Mouse (Mus musculus): Measurements from ENCODE around the gene Rbm47. TPM values are rescaled to one million over a fixed set of nuclear protein-coding genes. Genes with fewer than 3 reads are reported as not detected.
A peak's percentile ranks its signal among the peaks of the same experiment; 100 is the strongest.

The Rbm47 gene
- total and polyA plus RNA-seq, 2 experiments = 47.4 to 63.5 TPM

GRCm38 (mm10) chr5:66036440-66037054 is 136.4 kb downstream of the Rbm47 start:
- 58% methylated on average over 7 of the region's 7 CpGs for WGBS
- Histone ChIP-seq H3K27ac (replicated peaks; ENCODE audit: insufficient read depth, low read depth, low read length) (no peak overlapping the region), H3K79me2 (ENCODE audit: control insufficient read depth, insufficient read depth, low read length) (peaks cover 41% of the 10 kb centered on the region; the same call in 1 of the 2 replicates), H3K36me3 (ENCODE audit: control insufficient read depth, insufficient read depth, low read length) (peaks cover 49% of the 10 kb centered on the region), H3K27me3 (ENCODE audit: control insufficient read depth, insufficient read depth, low read length) (no peaks in the 10 kb centered on the region), H3K4me1 (ENCODE audit: control insufficient read depth, insufficient read depth, low read length) (peaks cover 35% of the 10 kb centered on the region), H3K9ac (ENCODE audit: low read depth, low read length) (no peak overlapping the region), H3K4me3 (ENCODE audit: insufficient read depth, low read depth, low read length) (no peak overlapping the region)
- DNase-seq (ENCODE audit: extremely low read depth, low read depth, low spot score) = no peak
- TF ChIP-seq POLR2A (IDR thresholded peaks at IDR 0.05; ENCODE audit: extremely low read depth, insufficient read depth, low read length) = no peak
- no peak for TF ChIP-seq CTCF (IDR thresholded peaks at IDR 0.05; ENCODE audit: low read depth, low read length)

DNA sequence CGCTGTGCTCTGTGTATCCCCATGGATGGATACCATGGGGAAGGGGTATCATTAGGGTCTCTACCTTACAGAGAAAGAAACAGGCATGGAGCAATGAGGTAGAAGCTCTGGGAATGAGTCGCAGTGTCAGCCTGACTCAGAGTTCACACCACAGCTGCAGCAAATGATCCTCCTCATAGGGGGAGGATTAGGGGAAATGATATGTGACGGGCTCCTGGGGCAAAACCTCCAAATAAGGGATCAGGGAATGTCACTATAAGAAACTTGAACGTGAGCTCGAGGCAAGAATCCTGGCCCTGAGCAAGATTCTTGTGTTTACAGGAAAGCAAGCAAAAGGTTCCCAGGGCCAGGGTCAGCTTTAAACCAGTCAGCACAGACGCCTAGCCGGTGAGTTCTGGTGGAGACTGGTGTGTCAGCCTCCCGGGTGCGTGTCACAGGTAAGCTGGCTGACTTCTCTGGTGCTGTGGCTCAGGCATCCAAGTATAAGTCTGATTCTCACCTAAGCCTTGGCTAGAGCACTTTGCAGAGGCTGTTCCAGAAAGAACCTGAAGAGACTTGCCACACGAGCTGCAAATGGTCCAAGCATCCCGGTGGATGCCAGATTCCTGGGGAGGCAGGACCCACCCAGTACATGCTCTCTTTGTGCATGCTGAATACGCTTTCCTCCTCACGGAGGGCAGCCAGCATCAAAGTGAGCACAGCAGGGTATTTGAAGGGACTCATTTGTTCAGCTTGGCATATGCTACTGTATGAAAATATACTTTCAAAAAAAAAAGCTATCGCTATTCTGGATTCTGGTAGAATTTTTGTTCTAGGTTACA is 138.3 kb downstream of the Rbm47 start:
- H3K27me3 ChIP-seq (ENCODE audit: control insufficient read depth, insufficient read depth, low read length) = no peaks in the 10 kb centered on the region
- no peak overlapping the region for H3K4me3 ChIP-seq (ENCODE audit: insufficient read depth, low read depth, low read length)
- 68% methylated on average over 14 of the region's 14 CpGs for WGBS
- DNase-seq (ENCODE audit: extremely low read depth, low read depth, low spot score) = no peak
- no peak overlapping the region for H3K27ac ChIP-seq (replicated peaks; ENCODE audit: insufficient read depth, low read depth, low read length)
- H3K36me3 ChIP-seq (ENCODE audit: control insufficient read depth, insufficient read depth, low read length) = peaks cover 49% of the 10 kb centered on the region
- no peak overlapping the region for H3K9ac ChIP-seq (ENCODE audit: low read depth, low read length)
- H3K4me1 ChIP-seq (ENCODE audit: control insufficient read depth, insufficient read depth, low read length) = peaks cover 29% of the 10 kb centered on the region
- TF ChIP-seq POLR2A (IDR thresholded peaks at IDR 0.05; ENCODE audit: extremely low read depth, insufficient read depth, low read length) (no peak), CTCF (IDR thresholded peaks at IDR 0.05; ENCODE audit: low read depth, low read length) (no peak)
- peaks cover 33% of the 10 kb centered on the region; the same call in 1 of the 2 replicates for H3K79me2 ChIP-seq (ENCODE audit: control insufficient read depth, insufficient read depth, low read length)

GRCm38 (mm10) chr5:66032826-66033225 is 140.1 kb downstream of the Rbm47 start:
- Histone ChIP-seq H3K36me3 (ENCODE audit: control insufficient read depth, insufficient read depth, low read length) (peaks cover 40% of the 10 kb centered on the region), H3K4me3 (ENCODE audit: insufficient read depth, low read depth, low read length) (no peak overlapping the region), H3K79me2 (ENCODE audit: control insufficient read depth, insufficient read depth, low read length) (peaks cover 25% of the 10 kb centered on the region; the same call in 1 of the 2 replicates), H3K9ac (ENCODE audit: low read depth, low read length) (no peak overlapping the region), H3K27me3 (ENCODE audit: control insufficient read depth, insufficient read depth, low read length) (no peaks in the 10 kb centered on the region), H3K4me1 (ENCODE audit: control insufficient read depth, insufficient read depth, low read length) (peaks cover 29% of the 10 kb centered on the region), H3K27ac (replicated peaks; ENCODE audit: insufficient read depth, low read depth, low read length) (no peak overlapping the region)
- DNase-seq (ENCODE audit: extremely low read depth, low read depth, low spot score) = no peak
- 97% methylated on average over 1 of the region's 1 CpGs for WGBS
- no peak for TF ChIP-seq CTCF (IDR thresholded peaks at IDR 0.05; ENCODE audit: low read depth, low read length)
- TF ChIP-seq POLR2A (IDR thresholded peaks at IDR 0.05; ENCODE audit: extremely low read depth, insufficient read depth, low read length) = no peak

DNA sequence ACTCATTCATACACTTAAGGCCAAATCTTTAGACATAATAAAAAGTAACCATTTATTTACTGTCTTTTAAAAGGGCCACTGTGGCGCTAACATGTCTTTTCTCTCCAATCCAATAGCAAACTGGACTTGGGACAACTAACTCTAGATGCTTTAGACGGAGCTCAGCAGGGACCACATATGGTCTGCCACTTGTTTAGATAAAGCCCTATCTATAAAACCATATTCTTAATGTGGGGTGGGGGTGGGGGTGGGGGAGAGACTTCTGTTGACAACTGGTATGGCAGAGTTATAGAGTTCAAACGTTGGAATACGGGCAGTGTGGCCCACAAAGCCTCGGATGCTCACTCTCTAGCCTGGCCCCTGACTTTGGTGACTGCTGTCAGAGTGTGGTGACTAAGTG is 141.2 kb downstream of the Rbm47 start:
- 36% methylated on average over 5 of the region's 5 CpGs for WGBS
- TF ChIP-seq CTCF (IDR thresholded peaks at IDR 0.05; ENCODE audit: low read depth, low read length) = no peak
- no peak for TF ChIP-seq POLR2A (IDR thresholded peaks at IDR 0.05; ENCODE audit: extremely low read depth, insufficient read depth, low read length)
- Histone ChIP-seq H3K36me3 (ENCODE audit: control insufficient read depth, insufficient read depth, low read length) (peaks cover 48% of the 10 kb centered on the region), H3K79me2 (ENCODE audit: control insufficient read depth, insufficient read depth, low read length) (peaks cover 24% of the 10 kb centered on the region; the same call in 1 of the 2 replicates), H3K9ac (ENCODE audit: low read depth, low read length) (no peak overlapping the region), H3K27ac (replicated peaks; ENCODE audit: insufficient read depth, low read depth, low read length) (no peak overlapping the region), H3K4me3 (ENCODE audit: insufficient read depth, low read depth, low read length) (no peak overlapping the region), H3K4me1 (ENCODE audit: control insufficient read depth, insufficient read depth, low read length) (peaks cover 24% of the 10 kb centered on the region), H3K27me3 (ENCODE audit: control insufficient read depth, insufficient read depth, low read length) (no peaks in the 10 kb centered on the region)
- DNase-seq (ENCODE audit: extremely low read depth, low read depth, low spot score) = no peak

- Histone ChIP-seq H3K27ac (replicated peaks; ENCODE audit: insufficient read depth, low read depth, low read length) (peak overlapping the region; percentile 41; the same call in 1 of the 2 replicates), H3K79me2 (ENCODE audit: control insufficient read depth, insufficient read depth, low read length) (peaks cover 24% of the 10 kb centered on the region), H3K27me3 (ENCODE audit: control insufficient read depth, insufficient read depth, low read length) (no peaks in the 10 kb centered on the region), H3K9ac (ENCODE audit: low read depth, low read length) (no peak overlapping the region), H3K36me3 (ENCODE audit: control insufficient read depth, insufficient read depth, low read length) (peaks cover 65% of the 10 kb centered on the region), H3K4me3 (ENCODE audit: insufficient read depth, low read depth, low read length) (no peak overlapping the region), H3K4me1 (ENCODE audit: control insufficient read depth, insufficient read depth, low read length) (peaks cover 17% of the 10 kb centered on the region)
- WGBS = 39% methylated on average over 5 of the region's 5 CpGs
- peak; percentile 82 for DNase-seq (ENCODE audit: extremely low read depth, low read depth, low spot score)
- TF ChIP-seq POLR2A (IDR thresholded peaks at IDR 0.05; ENCODE audit: extremely low read depth, insufficient read depth, low read length) (no peak), CTCF (IDR thresholded peaks at IDR 0.05; ENCODE audit: low read depth, low read length) (no peak)
Measured at GRCm38 (mm10) chr5:66028232-66028631, 144.7 kb downstream of the Rbm47 start.
